Mouse (Mus musculus): ENCODE measurements at regions not wholly inside any gene's neighbourhood (a gene's known extent, or its start where the extent isn't known, plus 50 kb on each side); places are given as distances from the start of the nearest gene placed in this dataset.

- no peak for TF ChIP-seq POLR2A (IDR thresholded peaks at IDR 0.05; ENCODE audit: insufficient read length, low read depth)
- no peak for TF ChIP-seq USF1 (IDR thresholded peaks at IDR 0.05; ENCODE audit: low read depth)
- TF ChIP-seq TCF12 (IDR thresholded peaks at IDR 0.05; ENCODE audit: insufficient read depth, poor library complexity, severe bottlenecking): no peak
- no peak for TF ChIP-seq POLR2AphosphoS2 (IDR thresholded peaks at IDR 0.05; ENCODE audit: insufficient read length, low read depth)
- TF ChIP-seq CEBPB (IDR thresholded peaks at IDR 0.05; ENCODE audit: insufficient read depth, poor library complexity, severe bottlenecking): no peak
- TF ChIP-seq E2F4 (IDR thresholded peaks at IDR 0.05; ENCODE audit: insufficient read depth): no peak
- no peak for TF ChIP-seq MYOD1 (IDR thresholded peaks at IDR 0.05; ENCODE audit: control insufficient read depth in 1 of 3, insufficient read length in 2 of 3, low read depth in 2 of 3)
- TF ChIP-seq MAX (IDR thresholded peaks at IDR 0.05; ENCODE audit: low read depth): no peak
Measured at GRCm38 (mm10) chr2:114803241-114803640, 148.5 kb upstream of the Dph6 start.

Measured in myocyte (in vitro differentiated cells).